Mouse (Mus musculus) liver, adult 2 months (tissue): ENCODE results near the gene Lmntd1. TPM values are rescaled to one million over a fixed set of nuclear protein-coding genes. Genes with fewer than 3 reads are reported as not detected.
A peak's percentile ranks its signal among the peaks of the same experiment; 100 is the strongest.

ENCODE experiments used
- DNase-seq: peaks from one replicate; pipeline ENCODE4 v3.0.0-alpha.2; 2011; ENCODE audit warnings: low read depth, low spot score; ENCODE audit errors: extremely low read depth
- H3K27ac ChIP-seq: fragments of 200-500 bp; replicated peaks from 2 replicates; pipeline ENCODE4 v1.5.1; 2012; ENCODE audit warnings: low read depth, mild to moderate bottlenecking, control low read depth, inconsistent platforms, low read length; ENCODE audit not compliant: insufficient read depth
- H3K27me3 ChIP-seq: fragments of 200-500 bp; 2 replicates; pipeline ENCODE4 v1.6.1; 2012; ENCODE audit warnings: mild to moderate bottlenecking, moderate library complexity, low read length, inconsistent platforms; ENCODE audit not compliant: control insufficient read depth, insufficient read depth
- H3K36me3 ChIP-seq: fragments of 200-500 bp; 2 replicates; pipeline ENCODE4 v1.6.1; 2012; ENCODE audit warnings: low read length, inconsistent platforms; ENCODE audit not compliant: control insufficient read depth, insufficient read depth
- H3K4me1 ChIP-seq: fragments of 200-500 bp; 2 replicates; pipeline ENCODE4 v1.6.1; 2011; ENCODE audit warnings: low read length; ENCODE audit not compliant: control insufficient read depth, insufficient read depth
- H3K4me3 ChIP-seq: fragments of 200-500 bp; 2 replicates; pipeline ENCODE4 v1.5.1; 2011; ENCODE audit warnings: low read depth, mild to moderate bottlenecking, control low read depth, low read length, moderate library complexity; ENCODE audit not compliant: insufficient read depth
- H3K79me2 ChIP-seq: fragments of 200-500 bp; 2 replicates; pipeline ENCODE4 v1.6.1; 2012; ENCODE audit warnings: inconsistent platforms, mild to moderate bottlenecking, low read length, moderate library complexity; ENCODE audit not compliant: control insufficient read depth, insufficient read depth
- H3K9ac ChIP-seq: fragments of 200-500 bp; 2 replicates; pipeline ENCODE4 v1.6.1; 2012; ENCODE audit warnings: low read depth, mild to moderate bottlenecking, control low read depth, inconsistent platforms, low read length
- CTCF ChIP-seq: fragments of 200-500 bp; IDR thresholded peaks from 2 replicates; pipeline ENCODE4 v1.5.1; 2011; ENCODE audit warnings: low read depth, low read length, control low read depth
- POLR2A ChIP-seq: fragments of 200-500 bp; IDR thresholded peaks from 2 replicates; pipeline ENCODE4 v1.6.1; 2011; ENCODE audit warnings: low read length, control low read depth; ENCODE audit not compliant: insufficient read depth; ENCODE audit errors: extremely low read depth
- WGBS: fragments of 180-500 bp; shearing (Covaris S2); methylation state at CpG from one replicate; pipeline ENCODE4 v1.1.7; 2018; 5-methylcytosine and 5-hydroxymethylcytosine counted together
- polyA plus RNA-seq: library from polyadenylated mRNA; depleted of rRNA; stranded (reverse); fragments of >200 nt; gene quantifications from 2 replicates; pipeline ENCODE4 v1.2.3, GENCODE M21; 2012
- total RNA-seq: library from RNA; depleted of rRNA; stranded (reverse); fragments of >200 nt; gene quantifications from 2 replicates; pipeline ENCODE4 v1.2.3, GENCODE M21; 2014

Gene Lmntd1
- total and polyA plus RNA-seq, 2 experiments: not detected

- Histone ChIP-seq H3K36me3 (no peaks in the 10 kb centered on the region), H3K27me3 (no peaks in the 10 kb centered on the region), H3K4me1 (no peaks in the 10 kb centered on the region), H3K27ac (no peak overlapping the region), H3K9ac (no peak overlapping the region), H3K4me3 (no peak overlapping the region), H3K79me2 (no peaks in the 10 kb centered on the region)
- whole genome bisulfite sequencing: 47% methylated on average over 10 of the region's 10 CpGs
- TF ChIP-seq CTCF: no peak
- no peak for TF ChIP-seq POLR2A
- peak; percentile 21 for DNase-seq
These were observed 35.5 kb downstream of the Lmntd1 start for GRCm38 (mm10) chr6:145578457-145579185.

GRCm38 (mm10) chr6:145576762-145577161, 37.4 kb downstream of the Lmntd1 start:
- WGBS: 98% methylated on average over 4 of the region's 4 CpGs
- no peak for DNase-seq
- Histone ChIP-seq H3K9ac (no peak overlapping the region), H3K79me2 (no peaks in the 10 kb centered on the region), H3K27ac (no peak overlapping the region), H3K36me3 (no peaks in the 10 kb centered on the region), H3K4me1 (no peaks in the 10 kb centered on the region), H3K4me3 (no peak overlapping the region), H3K27me3 (no peaks in the 10 kb centered on the region)
- TF ChIP-seq POLR2A (no peak), CTCF (no peak)

GRCm38 (mm10) chr6:145573250-145574013, 40.7 kb downstream of the Lmntd1 start:
- H3K4me3 ChIP-seq: no peak overlapping the region
- H3K9ac ChIP-seq: no peak overlapping the region
- no peaks in the 10 kb centered on the region for H3K79me2 ChIP-seq
- no peaks in the 10 kb centered on the region for H3K27me3 ChIP-seq
- no peak for TF ChIP-seq POLR2A
- DNase-seq: no peak
- H3K27ac ChIP-seq: no peak overlapping the region
- H3K4me1 ChIP-seq: no peaks in the 10 kb centered on the region
- 84% methylated on average over 6 of the region's 6 CpGs for WGBS
- H3K36me3 ChIP-seq: no peaks in the 10 kb centered on the region

GRCm38 (mm10) chr6:145568701-145569100, 45.4 kb downstream of the Lmntd1 start:
- Histone ChIP-seq H3K79me2 (no peaks in the 10 kb centered on the region), H3K27ac (no peak overlapping the region), H3K27me3 (no peaks in the 10 kb centered on the region), H3K4me1 (no peaks in the 10 kb centered on the region), H3K36me3 (no peaks in the 10 kb centered on the region), H3K4me3 (no peak overlapping the region), H3K9ac (no peak overlapping the region)
- DNase-seq: no peak
- TF ChIP-seq CTCF (no peak), POLR2A (no peak)
- WGBS: 89% methylated on average over 3 of the region's 3 CpGs

- Histone ChIP-seq H3K79me2 (no peaks in the 10 kb centered on the region), H3K27me3 (no peaks in the 10 kb centered on the region), H3K9ac (no peak overlapping the region), H3K36me3 (no peaks in the 10 kb centered on the region), H3K4me1 (no peaks in the 10 kb centered on the region), H3K27ac (no peak overlapping the region), H3K4me3 (no peak overlapping the region)
- no peak for DNase-seq
- WGBS: 96% methylated on average over 3 of the region's 3 CpGs
- no peak for TF ChIP-seq POLR2A
- no peak for TF ChIP-seq CTCF
These were observed 46.3 kb downstream of the Lmntd1 start for GRCm38 (mm10) chr6:145567832-145568231.

GRCm38 (mm10) chr6:145567296-145567695, 46.8 kb downstream of the Lmntd1 start:
- no peaks in the 10 kb centered on the region for H3K79me2 ChIP-seq
- no peaks in the 10 kb centered on the region for H3K27me3 ChIP-seq
- H3K4me3 ChIP-seq: no peak overlapping the region
- DNase-seq: no peak
- 78% methylated on average over 8 of the region's 8 CpGs for WGBS
- no peak overlapping the region for H3K9ac ChIP-seq
- H3K4me1 ChIP-seq: no peaks in the 10 kb centered on the region
- TF ChIP-seq CTCF: no peak
- no peak for TF ChIP-seq POLR2A
- H3K27ac ChIP-seq: no peak overlapping the region
- H3K36me3 ChIP-seq: no peaks in the 10 kb centered on the region
